Mouse (Mus musculus): ENCODE measurements around the gene Plcd3. TPM values are rescaled to one million over a fixed set of nuclear protein-coding genes. Genes with fewer than 3 reads are reported as not detected.
A peak's percentile ranks its signal among the peaks of the same experiment; 100 is the strongest.

The Plcd3 gene
- total RNA-seq, 1 experiment from 2014 or later: 0.15 TPM

DNA sequence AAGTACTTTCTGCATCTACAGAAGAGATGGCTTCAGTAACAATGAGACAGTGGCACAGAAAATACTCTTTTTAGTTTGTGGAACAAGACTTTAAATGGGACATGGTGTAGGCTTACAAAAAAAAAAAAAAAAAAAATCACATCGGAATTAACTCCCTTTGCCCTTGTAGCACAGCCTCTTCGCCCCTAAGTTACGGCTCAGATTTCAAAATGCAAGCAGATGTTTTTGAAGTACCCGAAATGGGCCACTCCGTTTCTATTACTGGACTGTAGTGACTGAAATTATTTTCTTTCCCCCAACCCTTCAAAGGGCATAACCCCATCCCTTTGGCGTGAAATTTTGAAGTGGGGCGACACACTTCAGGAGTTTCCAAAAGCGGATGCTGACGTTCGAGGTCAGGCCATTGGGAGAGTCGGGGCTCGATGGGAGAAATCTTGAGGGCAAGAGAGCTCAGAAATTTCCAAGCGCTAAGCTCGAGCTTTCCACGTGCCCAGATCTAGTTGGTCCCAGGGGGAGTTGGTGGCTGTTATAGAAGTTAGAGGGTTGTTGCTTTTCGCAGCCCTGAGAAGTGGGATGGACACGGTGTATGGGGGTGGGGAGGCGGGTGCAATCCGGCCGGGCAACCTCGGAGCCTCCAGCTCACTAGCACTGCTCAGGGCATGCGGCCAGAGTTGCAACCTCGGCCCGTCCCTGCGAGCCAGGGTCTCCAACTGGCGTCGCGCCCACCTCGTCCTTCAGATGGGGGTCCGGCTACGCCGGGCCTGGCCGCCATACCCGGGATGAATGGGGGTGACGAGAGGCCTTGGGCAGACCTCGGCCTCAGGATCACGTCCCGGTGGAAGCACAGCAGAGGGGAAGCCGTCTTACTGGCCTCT is 30.5 kb upstream of the Plcd3 start, which contains the start of gene Hexim2:
Gene Hexim2, plus strand, starts transcription at position 729 of the 875 bp plus-strand sequence.
- no peak for ATAC-seq (replicated peaks in 1 of 2; ENCODE audit: insufficient read depth in 1 of 2, low FRiP score in 2 of 2, low TSS enrichment in 1 of 2, low read depth in 1 of 2, poor library complexity in 2 of 2, severe bottlenecking in 2 of 2)

DNA sequence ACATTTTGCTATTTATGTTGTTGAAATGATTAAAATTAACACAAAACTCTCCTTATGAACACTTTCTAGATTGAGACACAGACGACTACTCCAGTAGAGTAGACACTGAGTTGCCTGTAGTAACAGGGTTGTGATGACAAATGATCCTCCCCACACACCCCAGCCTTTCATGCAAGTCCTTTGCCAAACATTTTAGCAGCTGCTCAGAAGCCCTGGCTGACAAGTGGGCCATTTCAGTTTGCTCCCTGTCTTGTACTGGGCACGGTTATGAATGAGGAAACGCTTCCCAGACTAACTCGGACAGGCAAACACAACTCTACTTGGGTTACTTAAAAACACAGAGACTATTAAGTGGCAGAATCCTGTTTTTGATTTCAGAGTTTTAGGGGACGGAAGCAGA is 18.9 kb upstream of the Plcd3 start:
- no peak for ATAC-seq (replicated peaks in 1 of 2; ENCODE audit: insufficient read depth in 1 of 2, low FRiP score in 2 of 2, low TSS enrichment in 1 of 2, low read depth in 1 of 2, poor library complexity in 2 of 2, severe bottlenecking in 2 of 2)

DNA sequence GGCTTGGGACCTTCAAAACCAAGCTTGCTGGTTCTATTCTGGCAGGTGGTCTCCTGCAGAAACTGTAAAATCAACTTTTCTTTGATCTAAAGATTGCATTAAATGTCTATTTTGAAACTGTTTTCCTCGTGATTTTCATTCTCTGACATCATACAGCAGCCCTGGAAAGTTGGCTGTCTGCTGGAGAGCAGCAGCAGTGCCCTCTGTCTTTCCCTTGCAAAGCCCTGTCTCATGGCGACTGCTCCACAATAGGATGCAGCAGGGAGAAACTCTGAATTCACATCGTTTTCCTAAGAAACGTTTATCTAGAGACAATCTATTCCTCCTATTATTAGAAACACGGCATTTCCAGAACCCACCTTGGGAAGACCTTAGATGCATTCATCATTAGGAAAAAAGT is 18.2 kb upstream of the Plcd3 start:
- no peak for ATAC-seq (replicated peaks in 1 of 2; ENCODE audit: insufficient read depth in 1 of 2, low FRiP score in 2 of 2, low TSS enrichment in 1 of 2, low read depth in 1 of 2, poor library complexity in 2 of 2, severe bottlenecking in 2 of 2)

DNA sequence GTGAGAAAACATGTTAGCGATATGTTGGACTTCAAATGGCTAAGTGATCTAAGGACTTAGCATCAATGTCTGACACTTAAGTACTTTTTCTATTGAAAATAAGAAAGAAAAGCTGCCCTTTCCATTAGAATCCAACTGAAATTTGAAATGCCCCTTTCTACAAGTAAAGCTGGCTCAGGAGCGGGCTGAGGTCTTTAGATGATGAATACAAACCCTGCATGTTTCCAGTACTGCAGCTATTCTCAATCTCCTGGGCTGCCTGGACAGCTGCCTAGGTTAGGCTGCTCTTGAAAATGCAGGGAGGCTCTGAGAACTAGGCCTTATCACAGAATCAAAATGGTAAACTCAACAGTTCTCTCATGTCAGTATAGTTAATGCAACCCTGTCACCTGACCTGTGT is 17.4 kb upstream of the Plcd3 start:
- ATAC-seq (replicated peaks in 1 of 2; ENCODE audit: insufficient read depth in 1 of 2, low FRiP score in 2 of 2, low TSS enrichment in 1 of 2, low read depth in 1 of 2, poor library complexity in 2 of 2, severe bottlenecking in 2 of 2): no peak

DNA sequence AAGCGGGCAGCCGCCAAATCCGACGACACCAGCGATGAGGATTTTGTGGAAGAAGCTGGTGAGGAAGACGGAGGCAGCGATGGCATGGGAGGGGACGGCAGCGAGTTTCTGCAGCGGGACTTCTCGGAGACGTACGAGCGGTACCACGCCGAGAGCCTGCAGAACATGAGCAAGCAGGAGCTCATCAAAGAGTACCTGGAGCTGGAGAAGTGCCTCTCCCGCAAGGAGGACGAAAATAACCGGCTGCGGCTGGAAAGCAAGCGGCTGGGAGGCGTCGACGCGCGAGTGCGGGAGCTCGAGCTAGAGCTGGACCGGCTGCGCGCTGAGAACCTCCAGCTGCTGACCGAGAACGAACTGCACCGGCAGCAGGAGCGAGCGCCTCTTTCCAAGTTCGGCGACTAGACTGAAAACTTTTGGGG is 16.1 kb upstream of the Plcd3 start:
- no peak for ATAC-seq (replicated peaks in 1 of 2; ENCODE audit: insufficient read depth in 1 of 2, low FRiP score in 2 of 2, low TSS enrichment in 1 of 2, low read depth in 1 of 2, poor library complexity in 2 of 2, severe bottlenecking in 2 of 2)

DNA sequence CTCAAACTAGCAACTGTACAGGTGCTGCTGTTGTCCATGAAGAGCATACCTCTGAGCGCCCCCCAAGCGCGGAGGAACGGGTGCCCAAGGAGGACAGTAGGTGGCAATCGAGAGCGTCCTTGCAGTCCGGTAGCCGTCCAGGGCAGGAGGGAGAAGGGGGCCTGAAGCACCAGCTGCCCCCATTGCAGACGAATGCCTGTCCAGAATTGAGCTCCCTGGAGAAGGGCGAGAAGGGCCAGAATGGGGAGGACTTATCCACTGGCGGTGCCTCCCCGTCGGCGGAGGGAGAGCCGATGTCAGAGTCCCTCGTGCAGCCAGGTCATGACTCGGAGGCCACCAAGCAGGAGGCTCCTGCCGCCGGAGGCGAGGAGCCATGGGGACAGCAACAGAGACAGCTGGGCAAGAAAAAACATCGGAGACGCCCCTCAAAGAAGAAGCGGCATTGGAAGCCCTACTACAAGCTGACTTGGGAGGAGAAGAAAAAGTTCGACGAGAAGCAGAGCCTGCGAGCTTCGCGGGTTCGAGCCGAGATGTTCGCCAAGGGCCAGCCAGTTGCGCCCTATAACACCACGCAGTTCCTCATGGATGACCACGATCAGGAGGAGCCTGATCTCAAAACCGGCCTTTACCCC is 15.6 kb upstream of the Plcd3 start:
- ATAC-seq (replicated peaks in 1 of 2; ENCODE audit: insufficient read depth in 1 of 2, low FRiP score in 2 of 2, low TSS enrichment in 1 of 2, low read depth in 1 of 2, poor library complexity in 2 of 2, severe bottlenecking in 2 of 2): peak in 1 of 2 experiments; percentile 22; a peak in 3 of 4 replicates

DNA sequence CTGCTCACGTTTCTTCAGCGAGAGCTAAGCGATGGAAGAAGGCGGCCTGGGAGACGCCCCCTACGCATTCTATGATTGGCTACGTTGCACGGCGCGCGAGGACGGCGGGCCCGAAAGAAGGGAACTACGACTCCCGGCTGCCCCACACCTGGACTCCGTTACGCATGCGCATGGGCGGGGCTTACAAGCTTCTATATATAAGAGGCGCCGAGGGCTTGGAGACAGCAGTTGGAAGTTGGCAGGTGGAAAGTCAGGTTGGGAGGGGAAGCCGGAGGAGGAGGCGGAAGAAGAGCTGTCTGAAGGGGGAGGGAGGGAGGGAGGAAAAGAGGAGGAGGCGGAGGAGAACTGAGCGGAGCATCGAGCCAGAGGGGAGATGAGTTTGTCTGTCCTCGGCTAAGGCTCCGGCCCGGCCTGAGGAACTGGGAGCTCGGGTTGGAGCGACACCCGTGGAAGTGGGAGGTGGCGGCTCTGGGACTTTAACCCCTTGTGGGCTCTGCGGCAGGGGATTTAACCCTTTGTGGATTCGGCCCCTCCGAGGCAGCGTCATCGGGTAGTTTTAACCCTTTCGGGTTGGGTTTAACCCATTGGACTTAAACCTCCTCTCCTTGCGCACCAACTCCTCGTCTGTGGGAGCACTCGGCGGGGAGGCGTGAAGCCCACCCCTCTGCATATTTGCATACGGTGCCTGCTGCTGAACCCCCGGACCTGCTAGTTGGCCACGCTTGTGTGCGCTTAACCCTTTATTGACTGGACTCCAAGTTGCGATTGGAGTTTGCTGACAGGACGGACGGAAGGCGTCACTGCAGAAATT is 14.8 kb upstream of the Plcd3 start, which contains the start of gene Hexim1:
Gene Hexim1, plus strand, starts transcription at position 224 of the 811 bp plus-strand sequence.
- ATAC-seq (replicated peaks in 1 of 2; ENCODE audit: insufficient read depth in 1 of 2, low FRiP score in 2 of 2, low TSS enrichment in 1 of 2, low read depth in 1 of 2, poor library complexity in 2 of 2, severe bottlenecking in 2 of 2): peak; percentile 90 to 92

DNA sequence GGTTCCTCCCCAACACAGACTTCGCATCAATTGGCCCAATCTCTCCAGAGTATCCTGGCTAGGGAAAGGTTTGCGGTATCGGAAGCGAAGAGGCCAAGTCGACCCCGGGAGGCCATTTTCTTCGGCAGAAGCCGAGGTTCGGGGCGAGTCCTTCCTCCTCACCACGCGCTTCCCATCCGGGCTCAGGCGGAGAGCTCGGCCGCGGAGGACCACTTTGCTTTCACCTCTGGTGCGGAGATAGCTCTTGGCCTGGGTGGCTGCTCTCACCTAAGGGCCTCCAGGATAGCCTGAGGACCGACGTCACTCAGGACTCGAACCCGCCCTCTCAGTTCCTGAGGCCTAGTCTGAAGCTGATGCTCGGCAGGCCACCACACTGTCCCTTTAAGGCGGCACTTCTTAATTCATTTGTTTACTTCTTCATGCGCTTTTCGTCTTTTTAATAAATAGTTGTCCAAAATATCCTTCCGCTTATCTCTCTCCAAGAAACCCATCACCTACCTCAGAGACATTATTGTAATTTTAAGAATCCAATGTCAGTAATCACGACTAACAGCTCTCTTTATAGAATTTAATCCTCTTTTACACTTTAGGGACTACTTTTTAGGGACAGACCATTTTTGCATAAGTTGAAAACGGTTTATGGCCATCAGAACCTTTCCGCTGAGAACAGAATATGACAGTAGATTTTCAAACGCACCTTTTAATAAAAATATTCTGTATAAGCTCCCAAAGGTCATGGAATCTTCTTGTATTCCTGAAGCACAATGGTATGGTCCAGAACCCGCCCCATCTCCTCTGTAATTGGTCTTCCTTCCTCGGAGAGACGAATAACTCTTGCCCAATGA is 13.9 kb upstream of the Plcd3 start:
- peak; percentile 37 to 40 for ATAC-seq (replicated peaks in 1 of 2; ENCODE audit: insufficient read depth in 1 of 2, low FRiP score in 2 of 2, low TSS enrichment in 1 of 2, low read depth in 1 of 2, poor library complexity in 2 of 2, severe bottlenecking in 2 of 2)

DNA sequence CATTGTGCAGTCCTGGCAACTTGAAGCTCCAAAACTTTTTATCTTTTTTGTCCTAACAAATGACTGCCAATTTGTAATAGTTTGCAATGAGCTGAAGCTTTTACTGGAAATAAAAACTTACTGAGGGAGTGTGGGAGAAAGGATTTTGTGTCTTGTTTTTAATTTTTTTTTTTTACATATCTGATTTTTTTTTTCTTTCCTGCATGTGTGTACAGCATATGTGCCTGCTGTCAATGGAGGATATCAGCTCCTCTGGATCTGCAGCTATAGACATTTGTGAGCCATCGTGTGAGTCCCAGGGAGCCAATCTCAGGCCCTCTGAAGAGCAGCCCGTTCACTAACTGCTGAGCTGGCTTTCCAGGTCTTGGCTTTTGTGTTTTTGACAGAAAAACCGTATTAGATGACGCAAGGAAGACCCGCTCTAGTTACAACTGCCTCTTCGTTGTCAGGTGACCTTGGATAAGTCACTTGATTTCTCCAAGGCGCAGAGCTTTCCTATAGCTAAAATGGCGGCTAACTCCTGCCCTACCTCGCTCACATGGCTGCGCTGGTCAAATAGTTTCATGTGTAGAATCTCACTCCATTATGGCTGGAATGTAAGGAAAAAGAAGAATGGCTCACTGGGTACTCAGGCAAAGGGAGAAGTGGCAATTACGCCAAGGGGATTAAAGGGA is 12.9 kb upstream of the Plcd3 start:
- ATAC-seq (replicated peaks in 1 of 2; ENCODE audit: insufficient read depth in 1 of 2, low FRiP score in 2 of 2, low TSS enrichment in 1 of 2, low read depth in 1 of 2, poor library complexity in 2 of 2, severe bottlenecking in 2 of 2): no peak

DNA sequence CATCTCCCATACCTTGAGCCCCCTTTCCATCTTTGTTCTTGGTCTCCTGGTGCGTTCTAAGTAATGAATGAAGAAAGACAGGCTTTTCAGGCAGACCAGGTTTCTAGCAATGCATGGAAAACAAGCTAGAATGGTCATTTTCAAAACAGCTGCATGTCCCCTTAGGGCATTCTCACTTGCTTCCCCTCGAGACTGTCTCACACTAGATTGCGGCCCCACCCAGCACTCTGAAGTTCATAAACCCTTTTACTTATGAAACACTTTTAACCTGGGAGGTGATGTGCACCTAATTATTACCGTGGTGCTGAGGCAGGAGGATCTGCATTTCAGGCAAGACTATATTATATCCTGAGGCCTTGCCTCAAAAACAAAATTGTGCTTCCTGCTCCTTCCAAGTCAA is 12.3 kb upstream of the Plcd3 start:
- ATAC-seq (replicated peaks in 1 of 2; ENCODE audit: insufficient read depth in 1 of 2, low FRiP score in 2 of 2, low TSS enrichment in 1 of 2, low read depth in 1 of 2, poor library complexity in 2 of 2, severe bottlenecking in 2 of 2): no peak

DNA sequence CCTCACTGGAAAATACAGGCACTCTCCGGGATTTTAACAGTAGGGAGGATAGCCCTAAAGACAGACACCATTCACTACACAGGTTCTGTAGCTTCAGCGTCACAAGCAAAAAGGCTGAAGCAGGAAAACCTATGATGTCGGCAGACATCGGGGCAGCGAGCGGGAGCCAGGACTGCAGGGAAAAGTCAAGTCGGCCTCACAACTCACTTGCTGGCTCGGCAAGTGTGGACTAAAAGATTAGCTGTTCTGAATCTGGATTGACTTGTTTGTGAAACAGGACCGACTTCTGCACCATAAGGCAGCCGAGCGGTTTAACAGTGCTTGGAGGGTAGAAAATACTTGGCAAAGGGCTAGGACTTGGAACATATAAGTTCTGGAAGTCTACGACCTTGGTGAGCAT is 11.5 kb upstream of the Plcd3 start:
- no peak for ATAC-seq (replicated peaks in 1 of 2; ENCODE audit: insufficient read depth in 1 of 2, low FRiP score in 2 of 2, low TSS enrichment in 1 of 2, low read depth in 1 of 2, poor library complexity in 2 of 2, severe bottlenecking in 2 of 2)

DNA sequence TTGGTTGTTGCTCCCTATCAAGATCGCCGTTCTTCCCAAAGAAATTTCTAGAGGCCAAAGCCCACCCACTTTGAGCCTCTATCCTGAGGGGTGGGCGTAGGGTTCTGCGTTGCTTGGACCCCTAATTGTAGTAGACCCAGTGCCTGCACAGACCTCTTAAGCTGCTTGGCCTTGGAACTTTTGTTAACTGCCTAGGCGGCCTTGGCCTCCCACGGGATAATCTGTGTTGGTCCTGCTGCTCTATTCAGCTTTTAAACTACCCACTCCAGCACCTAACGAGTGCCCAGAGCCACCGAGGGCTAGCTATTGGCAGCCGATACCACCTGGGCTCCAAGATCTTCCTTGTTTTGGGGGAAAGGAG is 11.1 kb upstream of the Plcd3 start:
- no peak for ATAC-seq (replicated peaks in 1 of 2; ENCODE audit: insufficient read depth in 1 of 2, low FRiP score in 2 of 2, low TSS enrichment in 1 of 2, low read depth in 1 of 2, poor library complexity in 2 of 2, severe bottlenecking in 2 of 2)

DNA sequence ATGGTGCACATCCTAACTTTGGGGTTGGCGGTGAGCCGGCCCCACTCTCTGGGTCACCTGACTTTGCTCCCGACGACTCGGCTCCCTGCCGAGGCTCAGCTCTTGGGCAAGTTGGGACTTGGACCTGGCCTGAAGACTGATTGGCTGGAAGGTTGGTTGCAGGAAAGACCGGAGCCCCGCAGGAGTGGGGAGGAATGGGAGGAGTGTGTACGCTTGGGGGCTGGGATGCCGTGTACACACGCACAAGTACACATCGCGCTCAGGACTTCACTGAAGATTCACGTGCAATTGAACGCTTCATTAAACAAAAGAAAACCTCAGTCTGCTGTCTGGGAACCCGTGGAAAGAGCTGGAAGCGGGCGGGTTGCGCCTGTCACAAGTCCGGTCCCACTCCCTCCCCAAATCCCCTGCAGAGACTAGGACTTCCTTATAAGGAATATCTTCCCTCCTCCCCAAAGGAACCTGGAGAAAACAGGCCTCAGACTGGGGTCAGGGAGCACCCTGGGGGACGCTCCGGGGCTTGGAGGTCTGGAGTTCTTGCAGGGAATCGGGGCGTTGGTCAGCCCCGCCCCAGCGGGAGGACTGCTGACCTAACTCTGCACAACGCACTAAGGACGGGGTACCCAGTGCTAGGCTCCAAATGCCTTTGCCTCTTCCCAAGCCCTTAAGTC is 10.6 kb upstream of the Plcd3 start:
- ATAC-seq (replicated peaks in 1 of 2; ENCODE audit: insufficient read depth in 1 of 2, low FRiP score in 2 of 2, low TSS enrichment in 1 of 2, low read depth in 1 of 2, poor library complexity in 2 of 2, severe bottlenecking in 2 of 2): no peak

DNA sequence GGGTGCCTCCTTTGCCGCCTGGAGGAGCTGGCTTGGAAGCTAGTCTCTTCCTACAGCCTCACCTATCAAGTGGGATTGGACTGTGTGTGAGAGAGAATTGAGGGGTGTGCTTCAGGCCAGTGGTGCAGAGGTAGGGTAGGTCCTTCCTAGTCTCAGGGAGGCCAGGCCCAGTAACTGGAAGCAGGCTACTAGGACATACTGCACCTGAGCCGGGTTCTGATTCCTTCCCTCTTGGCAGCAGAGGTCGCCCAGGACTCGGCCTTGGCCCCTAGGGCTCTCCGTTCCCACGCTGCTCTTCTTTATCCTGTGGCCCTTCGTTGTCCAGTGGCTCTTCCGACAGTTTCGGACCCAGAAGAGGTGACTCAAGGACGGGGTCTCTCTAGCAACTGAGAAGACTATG is 9.8 kb upstream of the Plcd3 start:
- ATAC-seq (replicated peaks in 1 of 2; ENCODE audit: insufficient read depth in 1 of 2, low FRiP score in 2 of 2, low TSS enrichment in 1 of 2, low read depth in 1 of 2, poor library complexity in 2 of 2, severe bottlenecking in 2 of 2): no peak

DNA sequence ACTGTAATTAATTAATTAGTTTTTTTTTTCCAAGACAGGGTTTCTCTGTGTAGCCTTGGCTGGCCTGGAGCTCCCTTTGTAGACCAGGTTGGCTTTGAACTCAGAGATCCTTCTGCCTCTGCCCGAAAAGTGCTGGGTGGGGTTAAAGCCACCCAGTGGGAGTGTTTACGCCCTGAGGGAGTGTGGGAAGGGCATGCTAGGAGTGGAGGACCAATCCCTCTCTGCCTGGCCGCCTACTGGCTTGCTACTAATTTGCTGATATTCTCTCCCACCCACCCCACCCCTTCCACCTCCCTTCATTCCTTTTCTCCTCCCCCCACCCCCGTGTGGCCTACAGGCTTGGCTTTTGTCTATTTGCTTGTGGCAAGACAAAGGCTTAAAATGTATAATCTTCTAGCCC is 4.9 kb upstream of the Plcd3 start:
- ATAC-seq (replicated peaks in 1 of 2; ENCODE audit: insufficient read depth in 1 of 2, low FRiP score in 2 of 2, low TSS enrichment in 1 of 2, low read depth in 1 of 2, poor library complexity in 2 of 2, severe bottlenecking in 2 of 2): no peak

DNA sequence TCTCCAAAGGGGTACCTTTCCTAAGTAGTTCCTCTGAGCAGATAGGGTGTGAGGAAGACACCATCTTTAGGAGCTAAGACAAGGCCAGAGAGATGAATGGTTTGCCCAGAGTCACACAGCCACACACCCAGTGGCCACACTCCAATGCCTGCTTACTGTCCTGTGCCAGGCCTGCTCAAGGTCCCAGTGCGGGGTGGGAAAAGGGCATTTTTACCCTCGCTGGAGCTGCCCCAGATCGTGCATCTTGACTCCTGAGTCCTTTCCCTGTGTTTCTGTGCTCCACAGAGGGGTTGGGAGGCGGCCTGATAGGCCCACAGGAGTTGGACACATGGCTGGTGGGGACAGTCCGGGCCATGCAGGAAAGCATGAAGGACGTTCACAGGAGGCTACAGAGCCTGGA is 4.4 kb upstream of the Plcd3 start:
- ATAC-seq (replicated peaks in 1 of 2; ENCODE audit: insufficient read depth in 1 of 2, low FRiP score in 2 of 2, low TSS enrichment in 1 of 2, low read depth in 1 of 2, poor library complexity in 2 of 2, severe bottlenecking in 2 of 2): no peak
